Mouse (Mus musculus) thymus, postnatal 25 days (tissue): ENCODE measurements around the gene Mmd.
A peak's percentile ranks its signal among the peaks of the same experiment; 100 is the strongest.

Source experiments
- DNase-seq: peaks from one replicate; pipeline ENCODE4 v3.0.0; 2022

Mmd gene

DNA sequence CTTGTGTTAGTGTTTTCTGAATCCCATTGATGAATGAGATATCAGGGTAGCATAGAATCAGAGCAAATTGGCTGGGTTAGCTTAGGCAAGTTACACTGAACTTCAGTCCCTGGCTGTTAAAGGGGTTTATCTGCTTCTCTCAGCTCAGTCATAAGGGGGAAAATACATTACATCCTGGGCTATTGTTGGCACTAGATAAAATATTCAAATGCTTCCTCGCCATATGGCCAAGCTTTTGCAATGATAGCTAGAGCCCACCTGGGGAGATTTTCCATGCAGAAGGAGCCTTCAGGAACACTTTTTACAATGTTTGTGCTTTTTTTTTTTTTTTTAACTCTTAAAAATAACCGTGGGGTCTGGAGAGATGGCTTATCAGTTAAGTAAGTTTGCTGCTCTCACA, 34.8 kb downstream of the Mmd start:
- no peak for DNase-seq

- DNase-seq = no peak
These were observed 35.4 kb downstream of the Mmd start for GRCm38 (mm10) chr11:90284623-90285022.

GRCm38 (mm10) chr11:90286550-90287154, 37.4 kb downstream of the Mmd start:
- no peak for DNase-seq

GRCm38 (mm10) chr11:90291156-90291555, 41.9 kb downstream of the Mmd start:
- no peak for DNase-seq

GRCm38 (mm10) chr11:90292766-90293165, 43.5 kb downstream of the Mmd start:
- no peak for DNase-seq

GRCm38 (mm10) chr11:90294622-90295021, 45.4 kb downstream of the Mmd start:
- no peak for DNase-seq

- no peak for DNase-seq
These were observed 56.8 kb downstream of the Mmd start for GRCm38 (mm10) chr11:90306067-90306466.

DNA sequence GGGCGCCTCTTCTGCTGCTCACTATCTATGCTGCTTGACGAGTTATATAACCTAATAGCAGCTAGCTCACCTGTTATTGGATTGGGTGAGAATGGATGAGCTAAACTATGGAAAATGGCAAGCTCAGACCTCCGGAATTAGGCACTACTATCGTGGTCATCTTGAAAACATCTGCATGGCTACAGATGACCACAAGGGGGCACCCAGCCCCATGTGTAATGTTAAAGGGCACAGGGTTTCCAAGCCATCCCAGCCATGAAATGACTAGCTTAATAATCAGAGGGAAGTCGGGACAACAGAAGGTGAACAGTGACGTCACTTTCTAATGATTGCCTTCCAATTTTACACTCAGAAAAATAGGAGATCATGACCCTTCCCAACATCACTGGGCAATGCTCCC, 57.7 kb downstream of the Mmd start:
- DNase-seq = peak; percentile 26

GRCm38 (mm10) chr11:90314606-90315005, 65.3 kb downstream of the Mmd start:
- DNase-seq = no peak

DNA sequence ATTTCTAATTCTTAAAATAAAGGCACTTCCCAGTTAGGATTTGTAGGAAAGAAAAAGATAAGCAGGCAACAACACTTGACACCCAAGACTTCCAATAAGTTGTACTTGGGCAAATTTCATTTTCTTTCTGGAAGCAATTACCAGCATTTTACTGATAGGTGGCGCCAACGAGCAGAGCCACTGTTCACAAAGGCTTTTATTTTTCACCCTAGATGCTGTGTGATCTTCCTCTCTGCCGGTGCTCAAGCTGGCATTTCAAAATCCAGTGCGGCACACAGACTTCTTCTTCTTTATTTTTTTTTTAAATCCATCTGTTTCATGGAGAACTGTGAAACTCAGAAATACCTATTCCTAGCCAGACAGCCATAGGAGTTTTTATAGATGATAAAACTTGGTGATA, 68.2 kb downstream of the Mmd start:
- peak; percentile 45 for DNase-seq

DNA sequence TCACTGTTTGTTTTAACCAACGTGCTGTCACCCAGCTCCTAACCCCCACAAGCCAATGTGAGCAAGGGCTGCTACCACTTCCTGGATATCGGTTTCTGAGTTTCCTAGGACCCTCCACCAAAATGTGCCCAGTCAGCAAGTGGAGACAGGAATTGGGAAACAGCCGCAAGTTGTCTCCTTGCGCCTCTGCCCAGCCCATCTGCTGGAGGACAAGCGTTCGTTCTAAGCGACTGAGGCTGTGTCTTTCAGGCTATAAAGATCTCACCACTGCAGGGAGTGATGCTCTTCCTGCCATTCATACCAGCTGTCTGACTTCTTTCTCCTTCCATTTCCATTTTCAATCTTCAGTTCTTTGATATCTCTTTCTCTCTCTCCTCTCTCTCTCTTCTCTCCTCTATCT, 71.7 kb downstream of the Mmd start:
- DNase-seq = no peak

DNA sequence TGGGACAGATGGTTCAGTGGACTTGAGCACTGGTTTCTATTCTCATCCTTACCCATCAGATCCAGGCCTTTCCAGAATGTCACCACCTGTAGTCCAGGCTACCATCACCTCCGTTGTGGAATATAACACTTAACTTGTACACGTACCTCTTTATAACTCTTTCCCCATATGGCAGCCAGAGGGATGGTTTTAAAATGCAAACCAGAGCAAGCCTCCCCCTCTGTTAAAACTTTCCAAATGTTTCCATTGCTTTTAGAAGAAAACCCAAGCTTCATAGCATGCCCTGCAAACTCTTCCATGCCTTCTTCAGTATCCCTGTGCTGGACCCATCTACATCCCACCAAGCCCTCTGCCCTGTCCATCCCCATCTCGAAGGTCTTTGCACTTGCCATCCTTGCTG, 75.3 kb downstream of the Mmd start:
- no peak for DNase-seq

GRCm38 (mm10) chr11:90326146-90326545, 76.9 kb downstream of the Mmd start:
- DNase-seq = no peak

- no peak for DNase-seq
These were observed 77.6 kb downstream of the Mmd start for GRCm38 (mm10) chr11:90326836-90327235.
